Mouse (Mus musculus): Measurements from ENCODE around the gene Rora.
A peak's percentile ranks its signal among the peaks of the same experiment; 100 is the strongest.

Gene Rora

DNA sequence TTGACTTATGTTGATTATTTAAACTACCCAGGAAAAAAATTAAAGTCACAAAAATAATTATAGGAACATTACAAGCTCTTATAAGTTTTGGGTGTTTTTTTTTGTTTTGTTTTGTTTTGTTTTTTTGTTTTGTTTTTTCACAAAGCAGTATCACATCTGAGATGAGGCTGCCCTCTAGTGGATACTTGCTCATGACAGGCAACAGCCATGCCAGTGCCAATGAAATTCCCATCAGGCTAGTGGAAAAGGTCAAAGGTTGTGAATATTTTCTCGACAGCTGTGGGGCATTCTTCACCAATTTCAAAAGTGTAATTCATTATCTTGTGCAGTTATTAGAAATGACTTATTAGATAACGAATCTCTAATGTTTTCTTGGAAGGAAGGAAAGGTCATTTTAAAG lies 642.8 kb downstream of the Rora start:
- peak; percentile 75 to 78 for DNase-seq

- DNase-seq, result no peak
Measured at GRCm38 (mm10) chr9:69297766-69298375, 644.3 kb downstream of the Rora start.

GRCm38 (mm10) chr9:69298566-69299335 lies 645.2 kb downstream of the Rora start:
- no peak for DNase-seq

DNA sequence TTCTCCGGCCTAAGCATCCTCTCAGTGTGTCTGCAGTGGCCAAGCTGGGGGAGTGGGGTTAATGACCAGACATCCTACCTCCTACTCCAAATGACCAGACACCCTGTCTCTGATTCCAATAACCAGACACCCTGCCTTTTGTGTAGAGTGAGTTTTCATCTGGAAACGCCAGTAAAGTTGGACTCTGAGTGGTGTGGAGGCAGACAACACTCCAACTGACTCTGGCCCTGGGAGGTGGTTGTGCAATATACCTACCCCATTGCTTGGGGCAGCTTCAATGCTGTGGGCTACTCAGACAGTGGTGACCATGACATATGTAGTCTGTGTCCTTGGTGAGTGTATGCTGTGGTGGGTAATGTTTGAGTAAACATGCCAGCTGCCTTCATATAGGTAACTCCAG lies 645.9 kb downstream of the Rora start:
- no peak for DNase-seq

DNA sequence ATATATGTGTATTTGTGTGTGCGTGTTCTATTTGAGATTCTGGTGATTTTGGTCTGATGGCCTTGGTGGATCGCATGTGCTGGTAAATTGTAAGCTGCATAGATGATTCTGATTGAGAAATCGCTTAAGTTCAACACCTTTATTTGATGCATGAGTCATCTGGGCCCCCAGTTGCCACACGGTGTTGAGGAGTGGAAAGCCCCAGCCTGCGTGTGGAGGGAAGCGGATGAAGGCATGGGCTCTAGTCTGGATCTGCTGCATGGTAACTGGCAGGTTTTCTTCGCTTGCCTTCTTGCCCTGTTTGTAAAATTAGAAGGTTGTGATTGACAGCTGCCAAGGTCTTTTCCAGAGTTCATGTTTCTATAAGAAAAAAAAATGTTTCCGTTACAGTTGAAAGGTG lies 646.7 kb downstream of the Rora start:
- DNase-seq, result no peak

- DNase-seq, result no peak
Measured at GRCm38 (mm10) chr9:69301445-69301844, 647.9 kb downstream of the Rora start.

DNA sequence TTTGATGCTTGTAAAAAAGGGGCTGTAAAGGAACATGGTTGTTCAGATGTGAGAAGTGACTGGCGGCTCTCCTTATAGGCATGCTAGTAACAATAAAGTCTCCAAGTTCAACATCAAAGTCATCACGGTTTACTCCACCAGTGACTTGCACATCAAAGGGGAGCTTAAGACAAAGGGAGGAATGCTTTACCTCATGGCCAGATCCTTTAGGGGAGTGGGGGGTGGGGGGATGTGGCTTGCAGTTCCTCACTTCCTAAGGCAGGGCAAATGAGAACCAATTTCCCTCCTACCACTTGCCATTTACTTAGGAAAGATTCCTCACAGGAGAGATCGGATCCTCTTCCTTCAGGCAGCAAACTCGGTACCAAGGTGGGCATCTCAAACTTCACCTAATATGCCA lies 648.4 kb downstream of the Rora start:
- no peak for DNase-seq

DNA sequence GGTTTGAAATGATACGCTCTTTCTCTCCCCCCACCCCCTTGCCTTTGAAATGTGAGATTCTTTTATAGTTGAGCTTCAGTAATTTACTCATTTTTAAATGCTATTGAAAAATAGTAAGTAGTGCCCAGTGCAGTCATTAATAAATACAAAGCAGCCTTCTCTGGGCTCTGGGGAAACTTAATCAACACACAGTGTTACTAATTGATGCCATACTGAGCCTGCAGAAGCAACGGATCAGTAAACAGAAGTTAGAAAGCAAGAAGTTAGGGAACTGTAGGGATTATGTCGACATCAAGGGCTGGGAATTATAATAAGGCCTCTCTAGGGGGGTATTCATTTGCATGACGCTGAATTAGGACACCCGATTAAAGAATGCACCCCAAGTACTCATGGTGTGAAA lies 649.3 kb downstream of the Rora start:
- DNase-seq, result no peak

- no peak for DNase-seq
Measured at GRCm38 (mm10) chr9:69303346-69303944, 649.9 kb downstream of the Rora start.

DNA sequence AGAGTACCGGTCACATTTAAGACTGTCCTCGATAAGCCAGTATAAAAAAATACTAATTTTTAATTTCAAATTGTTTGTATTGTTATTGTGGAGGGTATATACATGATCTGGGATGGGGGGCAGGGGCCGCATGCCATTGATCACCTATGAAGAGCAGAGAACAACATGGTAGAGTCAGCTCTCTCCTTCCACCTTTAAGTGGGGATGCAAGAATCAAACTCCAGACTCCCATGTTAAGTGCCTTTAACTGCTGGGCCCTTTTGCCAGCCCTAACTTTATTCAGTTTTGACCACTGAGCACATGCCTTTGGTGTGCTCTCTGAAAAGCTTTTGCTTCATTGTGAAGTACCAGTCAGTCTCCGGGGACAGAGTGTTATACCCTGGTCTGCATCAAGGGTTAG lies 650.4 kb downstream of the Rora start:
- DNase-seq, result no peak

DNA sequence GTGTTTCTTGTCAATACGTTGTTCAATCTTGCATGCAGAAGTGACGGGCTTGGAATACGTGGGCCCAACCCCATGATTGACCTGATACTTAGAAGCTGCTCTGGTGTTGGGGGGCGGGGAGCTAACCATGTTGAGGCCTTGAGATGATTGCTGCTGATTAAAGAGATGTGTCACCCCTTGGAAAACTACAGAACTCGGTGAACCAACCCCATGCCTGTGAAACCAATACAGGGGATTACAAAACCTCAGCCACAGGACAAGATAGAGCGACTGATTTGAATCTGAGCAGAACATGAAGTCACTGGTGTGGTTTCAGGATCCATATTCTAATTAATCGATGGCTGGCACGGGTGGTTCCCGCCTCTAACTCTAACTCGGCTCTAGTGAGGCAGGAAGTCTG lies 650.9 kb downstream of the Rora start:
- DNase-seq, result no peak

DNA sequence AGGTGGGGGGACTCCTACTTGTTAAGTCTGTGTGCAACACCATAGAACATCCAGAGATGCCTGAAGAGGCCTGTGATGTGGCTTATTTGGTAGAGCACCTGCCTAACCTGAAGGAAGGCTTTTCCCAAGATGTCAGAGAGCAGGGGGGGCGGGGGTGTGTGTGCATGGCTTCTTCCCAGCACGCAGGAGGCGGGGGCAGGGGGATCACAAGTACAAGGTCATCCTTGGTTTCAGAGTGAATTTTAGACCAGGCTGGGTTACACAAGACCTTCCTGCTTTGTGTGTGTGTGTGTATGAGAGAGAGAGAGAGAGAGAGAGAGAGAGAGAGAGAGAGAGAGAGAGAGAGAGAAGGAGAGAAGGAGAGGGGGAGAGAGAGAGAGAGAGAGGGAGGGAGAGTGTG lies 651.4 kb downstream of the Rora start:
- no peak for DNase-seq

DNA sequence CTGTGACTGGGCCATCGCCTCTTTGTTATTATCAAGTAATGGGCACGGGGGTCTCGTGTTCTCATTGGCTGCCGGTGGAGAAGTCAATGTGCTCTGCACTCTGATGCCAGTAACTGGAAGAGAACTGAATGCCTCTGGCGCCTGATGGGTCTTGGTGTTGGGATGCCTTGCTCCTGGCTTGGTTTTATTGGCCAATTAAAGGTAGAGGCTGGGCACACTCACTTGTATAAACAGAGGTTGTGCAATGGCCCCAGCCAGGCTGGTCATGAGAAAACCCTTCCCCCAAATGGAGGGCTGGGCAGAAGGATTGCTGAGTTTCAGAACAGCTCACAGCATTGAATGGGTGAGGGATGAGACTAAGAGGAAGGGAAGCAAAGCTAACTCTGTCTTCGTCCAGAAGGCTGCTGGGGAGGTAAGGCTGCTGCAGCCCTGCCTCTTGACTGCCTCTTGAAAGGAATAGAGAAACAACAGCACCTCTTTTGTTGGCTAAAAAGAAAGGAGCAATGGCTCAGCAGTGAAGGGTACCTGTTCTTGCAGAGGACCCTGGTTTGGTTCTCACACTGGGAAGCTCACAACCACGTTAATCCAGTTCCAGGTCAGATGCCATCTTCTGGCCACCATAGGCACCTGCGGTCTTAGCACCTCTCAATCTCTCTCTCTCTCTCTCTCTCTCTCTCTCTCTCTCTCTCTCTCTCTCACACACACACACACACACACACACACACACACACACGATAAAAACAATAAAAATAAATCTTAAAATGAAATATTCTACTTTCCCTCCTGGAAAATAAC lies 653.3 kb downstream of the Rora start:
- no peak for DNase-seq

DNA sequence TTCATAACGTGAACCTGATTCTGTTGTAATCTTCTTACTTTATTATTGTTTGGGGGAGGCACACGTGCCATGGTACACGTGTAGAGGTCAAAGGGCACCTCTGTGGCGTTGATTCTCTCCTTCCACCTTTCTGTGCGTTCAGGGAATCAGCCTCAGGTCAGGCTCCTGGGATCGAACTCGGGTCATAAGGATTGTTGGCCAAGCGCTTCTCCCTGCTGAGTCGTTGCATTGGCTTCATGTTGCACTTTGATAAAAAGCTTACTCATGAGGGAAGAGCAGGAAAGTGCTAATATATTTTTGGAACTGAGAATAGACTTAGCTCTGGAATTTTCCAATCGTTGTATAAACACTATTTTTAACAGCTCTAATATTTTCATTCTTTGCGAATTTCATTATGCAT lies 654.4 kb downstream of the Rora start:
- DNase-seq, result no peak

DNA sequence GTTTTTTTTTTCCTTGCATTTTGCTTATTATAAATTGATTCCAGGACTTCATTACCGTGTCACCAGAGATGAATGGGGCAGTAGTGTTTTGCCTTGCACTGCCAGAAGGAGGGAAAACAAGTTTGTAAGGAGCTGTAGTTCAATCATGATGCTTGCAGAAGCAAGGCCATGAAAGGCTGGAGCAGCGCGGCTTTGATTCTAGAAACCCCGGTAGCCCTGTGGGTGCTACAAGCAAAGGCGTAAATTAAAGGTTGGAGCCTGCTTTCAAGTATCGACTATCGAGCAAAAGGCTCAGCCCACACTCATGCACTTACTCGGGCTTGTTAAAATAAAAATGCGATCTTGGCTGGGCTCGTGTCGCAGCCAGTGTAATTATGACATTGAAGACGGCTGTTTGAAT lies 656.9 kb downstream of the Rora start:
- DNase-seq, result no peak

DNA sequence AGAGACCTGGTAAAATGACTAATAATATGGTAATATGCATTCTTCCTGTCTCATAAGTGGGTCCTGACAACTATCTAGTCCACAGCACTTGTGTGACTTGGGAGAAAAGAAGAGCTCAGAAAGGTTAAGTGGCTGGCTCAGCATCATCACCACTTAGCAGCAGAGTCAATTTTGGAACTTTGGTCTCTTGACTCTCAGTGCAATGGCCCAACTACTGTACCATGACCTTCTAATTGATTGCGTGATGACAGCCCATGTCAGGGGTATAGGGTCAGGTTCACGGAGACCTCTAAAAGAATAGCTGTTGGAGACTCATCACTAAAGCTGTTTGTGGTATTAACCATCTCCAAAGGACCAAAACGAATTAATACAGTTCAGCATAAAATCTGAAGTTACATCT lies 659.7 kb downstream of the Rora start:
- no peak for DNase-seq

GRCm38 (mm10) chr9:69314451-69315210 lies 661.0 kb downstream of the Rora start:
- no peak for DNase-seq

DNA sequence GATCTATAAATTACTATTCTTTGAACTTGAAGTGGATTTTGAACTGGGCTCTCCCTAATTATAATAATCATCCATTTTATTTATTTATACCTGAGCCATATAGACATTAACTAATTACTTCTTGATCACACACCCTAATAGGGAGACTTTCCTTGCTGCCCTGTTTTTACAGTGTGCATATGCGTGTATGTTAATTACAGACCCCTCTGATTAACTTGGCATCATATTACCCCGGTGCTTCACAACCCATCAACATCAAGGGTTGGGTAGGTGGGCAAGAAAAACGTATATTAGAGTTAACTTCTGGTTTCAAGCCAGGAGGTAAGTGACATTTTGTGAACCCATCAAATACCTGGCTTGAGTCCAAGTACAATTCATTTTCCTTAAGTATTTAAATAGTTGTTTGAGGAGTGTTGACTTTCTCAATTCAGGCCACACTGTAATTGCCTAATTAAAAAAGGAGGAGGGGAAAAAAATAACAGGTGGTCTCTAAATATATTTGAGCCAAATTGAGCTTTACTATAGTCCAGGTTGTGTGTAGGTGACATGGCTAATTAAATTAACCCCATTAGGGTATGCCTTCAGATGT lies 664.0 kb downstream of the Rora start:
- no peak for DNase-seq

DNA sequence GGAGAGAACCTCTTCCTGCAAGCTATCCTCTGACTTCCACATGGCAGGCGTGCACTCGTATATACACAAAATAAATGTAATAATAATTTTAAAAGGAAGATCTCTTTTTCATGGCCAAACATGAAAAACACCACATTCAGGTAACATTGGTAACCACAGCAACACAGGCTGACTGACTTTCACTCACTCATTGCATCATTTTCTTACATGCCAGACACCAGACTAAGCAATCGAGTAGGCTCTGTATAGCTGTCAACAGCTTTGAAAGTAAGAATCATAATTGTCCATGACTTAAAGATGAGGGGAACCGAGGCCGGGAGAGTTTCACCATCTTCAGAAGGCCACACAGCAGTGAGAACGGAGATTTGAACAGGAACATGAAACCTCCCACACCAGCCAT lies 665.8 kb downstream of the Rora start:
- no peak for DNase-seq

DNA sequence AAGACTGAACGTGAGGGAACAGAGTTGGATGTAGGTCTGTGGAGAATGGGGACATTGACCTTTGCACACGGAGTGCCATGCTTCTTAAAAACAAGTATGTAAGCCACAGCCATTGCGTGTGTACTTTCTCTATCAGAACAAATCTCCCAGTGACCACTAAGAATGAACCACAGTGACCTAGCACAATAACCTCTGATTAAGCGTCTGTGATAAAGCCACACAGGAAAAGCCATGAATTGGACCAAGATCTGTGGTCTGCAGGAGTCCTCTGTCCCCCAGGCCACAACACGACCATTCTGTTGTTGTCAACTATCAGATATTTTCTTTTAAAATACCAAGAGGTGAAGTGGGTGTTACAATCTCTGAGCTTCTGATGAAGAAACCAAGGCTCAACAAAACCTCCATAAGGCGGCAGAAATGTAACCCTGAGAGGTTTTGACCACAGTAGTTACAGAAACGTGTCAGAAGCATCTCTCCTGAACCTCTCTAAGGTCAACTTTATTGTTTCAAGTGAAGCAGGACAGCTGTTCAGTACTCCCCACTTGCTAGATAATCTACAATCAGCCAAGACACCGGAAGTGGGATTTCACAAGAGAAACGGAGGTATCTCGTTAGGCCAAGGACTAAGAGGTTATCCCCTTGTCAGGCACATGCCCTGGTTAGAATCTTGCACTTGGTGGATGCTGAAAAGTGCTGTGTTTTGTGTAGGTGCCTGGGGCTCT lies 666.5 kb downstream of the Rora start:
- DNase-seq, result no peak

- no peak for DNase-seq
Measured at GRCm38 (mm10) chr9:69320635-69321027, 667.0 kb downstream of the Rora start.

- DNase-seq, result no peak
Measured at GRCm38 (mm10) chr9:69321956-69322355, 668.4 kb downstream of the Rora start.
